Mouse (Mus musculus) urinary bladder, postnatal 25 days (tissue): Measurements from ENCODE around the gene Vmn2r73.
"Not testable (repeated sequence)": the region's sequence is repeated elsewhere in the genome, so short reads cannot be mapped to it uniquely, and the experiment has no call there.

Experiments
- DNase-seq: peaks from one replicate; pipeline ENCODE4 v3.0.0; 2022; ENCODE audit warnings: low spot score

The Vmn2r73 gene

GRCm38 (mm10) chr7:85876166-85876565 is at the start of gene Vmn2r73:
Gene Vmn2r73 (minus strand): TSS chr7:85876266.
- DNase-seq: no peak

GRCm38 (mm10) chr7:85840090-85840948 is 35.7 kb downstream of the Vmn2r73 start:
- DNase-seq: no peak

DNA sequence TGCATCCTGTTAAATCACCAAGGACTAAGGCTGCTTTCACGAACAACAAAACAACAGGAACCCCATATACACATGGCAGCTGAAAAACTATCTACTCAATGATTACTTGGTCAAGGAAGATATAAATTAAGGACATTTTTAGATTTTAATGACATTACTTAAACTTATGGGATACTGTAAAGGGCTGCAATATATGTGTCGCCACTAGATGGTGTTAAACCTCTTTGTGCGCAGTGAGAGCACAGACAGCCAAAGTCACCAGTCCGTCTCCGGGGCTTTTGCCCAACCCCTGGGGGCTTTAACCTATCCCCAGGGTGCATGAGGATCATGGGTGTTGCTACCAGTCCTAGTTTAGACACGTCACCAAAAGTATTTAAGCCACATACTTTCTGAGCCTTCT is 58.0 kb downstream of the Vmn2r73 start:
- not testable (repeated sequence) for DNase-seq
